Mouse (Mus musculus): ENCODE results near the gene Ncoa3. TPM values are rescaled to one million over a fixed set of nuclear protein-coding genes. Genes with fewer than 3 reads are reported as not detected.

The Ncoa3 gene
- polyA plus RNA-seq, 1 experiment from 2014 or later: 3.9 TPM

DNA sequence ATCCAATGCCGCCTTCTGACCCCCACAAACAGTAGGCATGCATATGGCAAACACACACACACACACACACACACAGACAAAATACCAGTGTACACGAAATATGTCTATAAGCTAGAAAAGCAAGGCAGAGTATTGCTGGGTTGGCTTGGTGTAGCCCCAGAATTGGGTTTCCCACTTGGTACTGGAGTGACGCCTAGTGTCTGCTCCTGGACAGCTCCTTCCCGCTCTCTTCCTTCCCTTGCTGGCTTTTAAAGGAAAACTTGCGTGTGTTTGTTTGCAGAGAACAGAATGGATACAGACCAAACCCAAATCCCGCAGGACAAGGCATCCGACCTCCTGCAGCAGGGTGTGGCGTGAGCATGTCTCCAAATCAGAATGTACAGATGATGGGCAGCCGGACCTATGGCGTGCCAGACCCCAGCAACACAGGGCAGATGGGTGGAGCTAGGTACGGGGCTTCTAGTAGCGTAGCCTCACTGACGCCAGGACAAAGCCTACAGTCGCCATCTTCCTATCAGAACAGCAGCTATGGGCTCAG, 61.6 kb downstream of the Ncoa3 start:
- H3K9me3 ChIP-seq (ENCODE audit: low read length): no peaks in the 10 kb centered on the region
- H3K27me3 ChIP-seq (ENCODE audit: insufficient read depth, low read length): no peaks in the 10 kb centered on the region
- no peak for DNase-seq
- 86% methylated on average over 14 of the region's 14 CpGs for WGBS (ENCODE audit: insufficient replicate concordance)
- no peaks in the 10 kb centered on the region for H3K4me1 ChIP-seq (ENCODE audit: insufficient read depth)
- no peak overlapping the region for H3K9ac ChIP-seq (replicated peaks)
- H3K4me3 ChIP-seq (ENCODE audit: low read depth, low read length): no peak overlapping the region
- peaks cover 74% of the 10 kb centered on the region for H3K36me3 ChIP-seq (replicated peaks; ENCODE audit: insufficient read depth, low read length)
- H3K4me2 ChIP-seq (ENCODE audit: low read depth, low read length): no peak overlapping the region
- TF ChIP-seq CTCF (IDR thresholded peaks at IDR 0.05; ENCODE audit: low read depth) (no peak), EP300 (IDR thresholded peaks at IDR 0.05; ENCODE audit: low read depth) (no peak)
- ATAC-seq: no peak
- no peak overlapping the region for H3K27ac ChIP-seq (ENCODE audit: low read depth)

DNA sequence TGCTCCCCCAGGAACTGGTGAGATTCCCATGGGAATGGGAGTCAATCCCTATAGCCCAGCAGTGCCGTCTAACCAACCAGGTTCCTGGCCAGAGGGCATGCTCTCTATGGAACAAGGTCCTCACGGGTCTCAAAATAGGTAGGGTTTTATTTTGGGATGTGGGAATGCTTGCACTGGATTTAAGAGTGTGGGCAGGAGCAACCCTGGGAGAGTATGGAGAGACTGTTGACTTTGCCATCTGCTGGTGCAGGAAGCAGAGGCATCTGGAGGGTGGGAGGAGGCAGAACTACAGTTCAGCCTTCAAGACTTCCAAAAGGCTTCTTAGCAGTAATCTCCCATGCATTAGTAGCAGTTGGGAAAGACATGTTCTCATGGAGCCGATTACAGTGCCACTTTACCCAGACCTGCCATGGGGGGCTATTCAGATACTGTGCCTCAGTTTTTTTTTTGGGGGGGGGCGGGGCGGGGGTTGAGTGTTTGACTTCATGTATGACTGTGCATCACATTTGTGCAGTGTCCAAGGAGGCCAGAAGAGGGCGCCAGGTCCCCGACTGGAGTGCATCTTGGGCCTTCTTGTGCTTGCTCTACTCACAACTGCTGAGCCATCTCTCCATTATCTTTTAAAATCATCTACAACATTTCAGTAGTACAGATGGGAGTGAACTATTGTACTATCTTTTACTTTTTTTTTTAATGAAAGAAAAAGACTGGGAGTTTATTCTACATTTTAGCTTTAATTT, 67.4 kb downstream of the Ncoa3 start:
- TF ChIP-seq EP300 (IDR thresholded peaks at IDR 0.05; ENCODE audit: low read depth) (no peak), CTCF (IDR thresholded peaks at IDR 0.05; ENCODE audit: low read depth) (peak; percentile 56)
- H3K4me2 ChIP-seq (ENCODE audit: low read depth, low read length): no peak overlapping the region
- no peaks in the 10 kb centered on the region for H3K9me3 ChIP-seq (ENCODE audit: low read length)
- DNase-seq: peak; percentile 65
- H3K4me3 ChIP-seq (ENCODE audit: low read depth, low read length): no peak overlapping the region
- no peak overlapping the region for H3K9ac ChIP-seq (replicated peaks)
- no peaks in the 10 kb centered on the region for H3K4me1 ChIP-seq (ENCODE audit: insufficient read depth)
- H3K36me3 ChIP-seq (replicated peaks; ENCODE audit: insufficient read depth, low read length): peaks cover 56% of the 10 kb centered on the region
- H3K27ac ChIP-seq (ENCODE audit: low read depth): no peak overlapping the region
- WGBS (ENCODE audit: insufficient replicate concordance): 77% methylated on average over 7 of the region's 7 CpGs
- no peak for ATAC-seq
- no peaks in the 10 kb centered on the region for H3K27me3 ChIP-seq (ENCODE audit: insufficient read depth, low read length)

- H3K4me3 ChIP-seq (ENCODE audit: low read depth, low read length): no peak overlapping the region
- H3K9me3 ChIP-seq (ENCODE audit: low read length): no peaks in the 10 kb centered on the region
- H3K27me3 ChIP-seq (ENCODE audit: insufficient read depth, low read length): no peaks in the 10 kb centered on the region
- no peak overlapping the region for H3K27ac ChIP-seq (ENCODE audit: low read depth)
- no peak overlapping the region for H3K9ac ChIP-seq (replicated peaks)
- H3K36me3 ChIP-seq (replicated peaks; ENCODE audit: insufficient read depth, low read length): peaks cover 62% of the 10 kb centered on the region
- TF ChIP-seq CTCF (IDR thresholded peaks at IDR 0.05; ENCODE audit: low read depth): no peak
- TF ChIP-seq EP300 (IDR thresholded peaks at IDR 0.05; ENCODE audit: low read depth): no peak
- no peak for DNase-seq
- H3K4me1 ChIP-seq (ENCODE audit: insufficient read depth): no peaks in the 10 kb centered on the region
- no peak for ATAC-seq
- WGBS (ENCODE audit: insufficient replicate concordance): 74% methylated on average over 1 of the region's 1 CpGs
- no peak overlapping the region for H3K4me2 ChIP-seq (ENCODE audit: low read depth, low read length)
These were observed 69.6 kb downstream of the Ncoa3 start for GRCm38 (mm10) chr2:166062008-166062407.

GRCm38 (mm10) chr2:166062431-166062830, 70.0 kb downstream of the Ncoa3 start:
- TF ChIP-seq CTCF (IDR thresholded peaks at IDR 0.05; ENCODE audit: low read depth) (no peak), EP300 (IDR thresholded peaks at IDR 0.05; ENCODE audit: low read depth) (no peak)
- WGBS (ENCODE audit: insufficient replicate concordance): 84% methylated on average over 8 of the region's 8 CpGs
- Histone ChIP-seq H3K4me3 (ENCODE audit: low read depth, low read length) (no peak overlapping the region), H3K9me3 (ENCODE audit: low read length) (no peaks in the 10 kb centered on the region), H3K9ac (replicated peaks) (no peak overlapping the region), H3K36me3 (replicated peaks; ENCODE audit: insufficient read depth, low read length) (peaks cover 64% of the 10 kb centered on the region), H3K27ac (ENCODE audit: low read depth) (no peak overlapping the region), H3K4me1 (ENCODE audit: insufficient read depth) (no peaks in the 10 kb centered on the region), H3K4me2 (ENCODE audit: low read depth, low read length) (no peak overlapping the region), H3K27me3 (ENCODE audit: insufficient read depth, low read length) (no peaks in the 10 kb centered on the region)
- DNase-seq (no peak), ATAC-seq (no peak)

GRCm38 (mm10) chr2:166066434-166066833, 74.0 kb downstream of the Ncoa3 start:
- no peak overlapping the region for H3K9ac ChIP-seq (replicated peaks)
- H3K27ac ChIP-seq (ENCODE audit: low read depth): no peak overlapping the region
- no peak overlapping the region for H3K4me2 ChIP-seq (ENCODE audit: low read depth, low read length)
- no peaks in the 10 kb centered on the region for H3K4me1 ChIP-seq (ENCODE audit: insufficient read depth)
- WGBS (ENCODE audit: insufficient replicate concordance): 70% methylated on average over 4 of the region's 4 CpGs
- H3K27me3 ChIP-seq (ENCODE audit: insufficient read depth, low read length): no peaks in the 10 kb centered on the region
- TF ChIP-seq EP300 (IDR thresholded peaks at IDR 0.05; ENCODE audit: low read depth) (no peak), CTCF (IDR thresholded peaks at IDR 0.05; ENCODE audit: low read depth) (no peak)
- H3K36me3 ChIP-seq (replicated peaks; ENCODE audit: insufficient read depth, low read length): peaks cover 64% of the 10 kb centered on the region
- H3K9me3 ChIP-seq (ENCODE audit: low read length): no peaks in the 10 kb centered on the region
- no peak for DNase-seq
- no peak for ATAC-seq
- H3K4me3 ChIP-seq (ENCODE audit: low read depth, low read length): no peak overlapping the region

GRCm38 (mm10) chr2:166068261-166068660, 75.8 kb downstream of the Ncoa3 start:
- no peak overlapping the region for H3K4me2 ChIP-seq (ENCODE audit: low read depth, low read length)
- H3K27me3 ChIP-seq (ENCODE audit: insufficient read depth, low read length): no peaks in the 10 kb centered on the region
- H3K27ac ChIP-seq (ENCODE audit: low read depth): no peak overlapping the region
- no peak for DNase-seq
- ATAC-seq: no peak
- H3K4me1 ChIP-seq (ENCODE audit: insufficient read depth): no peaks in the 10 kb centered on the region
- WGBS (ENCODE audit: insufficient replicate concordance): 83% methylated on average over 9 of the region's 9 CpGs
- H3K9ac ChIP-seq (replicated peaks): no peak overlapping the region
- H3K9me3 ChIP-seq (ENCODE audit: low read length): no peaks in the 10 kb centered on the region
- TF ChIP-seq CTCF (IDR thresholded peaks at IDR 0.05; ENCODE audit: low read depth) (no peak), EP300 (IDR thresholded peaks at IDR 0.05; ENCODE audit: low read depth) (no peak)
- H3K4me3 ChIP-seq (ENCODE audit: low read depth, low read length): no peak overlapping the region
- H3K36me3 ChIP-seq (replicated peaks; ENCODE audit: insufficient read depth, low read length): peaks cover 56% of the 10 kb centered on the region

Data from liver, postnatal 0 days (tissue).